Mouse (Mus musculus): Measurements from ENCODE around the gene Vps29. TPM values are rescaled to one million over a fixed set of nuclear protein-coding genes. Genes with fewer than 3 reads are reported as not detected.

Gene Vps29
- polyA plus RNA-seq, 1 experiment: 111 TPM

DNA sequence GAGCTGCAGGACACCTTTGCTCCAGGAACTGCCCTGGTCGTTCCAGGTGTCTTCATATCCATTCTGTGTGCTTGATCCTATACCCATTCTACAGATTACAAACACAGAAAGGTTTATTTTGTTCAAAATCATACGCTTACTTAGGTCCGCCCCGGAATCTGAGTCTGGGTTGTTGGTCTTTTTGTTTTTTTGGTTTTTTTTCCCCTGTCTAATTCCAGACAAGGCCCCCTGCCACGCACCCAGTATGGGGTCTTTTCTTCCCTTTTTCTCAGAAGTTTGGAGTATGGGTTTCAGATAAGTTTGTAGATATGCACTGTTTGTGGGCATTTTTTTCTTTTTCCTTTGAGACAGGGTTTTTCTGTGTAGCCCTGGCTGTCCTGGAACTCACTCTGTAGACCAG lies 18.7 kb downstream of the Vps29 start:
- no peaks in the 10 kb centered on the region for H3K4me1 ChIP-seq (ENCODE audit: control insufficient read depth, insufficient read depth, insufficient read length, low read length)
- H3K27ac ChIP-seq (replicated peaks; ENCODE audit: low read depth, low read length): no peak overlapping the region
- H3K4me3 ChIP-seq (ENCODE audit: insufficient read depth, low read depth, low read length): peak overlapping the region; percentile 79

DNA sequence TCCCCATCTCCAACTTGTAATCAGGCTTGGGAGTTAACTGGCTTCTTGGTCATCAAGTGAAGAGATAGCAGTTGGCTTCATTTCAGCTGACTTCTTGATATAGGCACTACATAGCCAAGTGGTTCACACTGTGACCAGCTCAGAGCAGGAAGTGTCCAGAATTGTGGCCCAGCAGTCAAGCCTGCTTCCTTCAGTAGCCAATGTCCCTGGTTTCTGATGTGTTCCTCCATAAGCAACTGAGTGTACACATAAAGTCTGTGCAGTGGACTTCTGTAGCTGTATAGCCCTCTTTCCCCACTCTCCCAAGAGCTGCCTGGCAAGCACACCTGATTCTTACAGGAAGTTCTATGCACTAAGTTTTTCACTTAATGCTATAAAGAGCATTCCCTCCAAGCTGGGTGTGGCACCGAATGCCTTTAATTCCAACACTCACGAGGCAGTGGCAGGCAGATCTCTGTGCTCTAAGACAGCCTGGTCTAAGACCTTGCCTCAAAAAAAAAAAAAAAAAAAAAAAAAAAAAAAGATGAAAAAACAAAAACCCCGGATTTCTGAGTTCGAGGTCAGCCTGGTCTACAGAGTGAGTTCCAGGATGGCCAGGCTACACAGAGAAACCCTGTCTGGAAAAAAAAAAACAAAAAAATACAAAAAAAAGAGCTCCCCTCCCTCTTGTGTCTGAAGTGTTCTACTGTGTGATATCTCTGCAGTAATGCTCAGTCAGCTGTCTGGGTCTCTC lies 23.1 kb downstream of the Vps29 start:
- H3K27ac ChIP-seq (replicated peaks; ENCODE audit: low read depth, low read length): no peak overlapping the region
- H3K4me3 ChIP-seq (ENCODE audit: insufficient read depth, low read depth, low read length): no peak overlapping the region
- no peaks in the 10 kb centered on the region for H3K4me1 ChIP-seq (ENCODE audit: control insufficient read depth, insufficient read depth, insufficient read length, low read length)

DNA sequence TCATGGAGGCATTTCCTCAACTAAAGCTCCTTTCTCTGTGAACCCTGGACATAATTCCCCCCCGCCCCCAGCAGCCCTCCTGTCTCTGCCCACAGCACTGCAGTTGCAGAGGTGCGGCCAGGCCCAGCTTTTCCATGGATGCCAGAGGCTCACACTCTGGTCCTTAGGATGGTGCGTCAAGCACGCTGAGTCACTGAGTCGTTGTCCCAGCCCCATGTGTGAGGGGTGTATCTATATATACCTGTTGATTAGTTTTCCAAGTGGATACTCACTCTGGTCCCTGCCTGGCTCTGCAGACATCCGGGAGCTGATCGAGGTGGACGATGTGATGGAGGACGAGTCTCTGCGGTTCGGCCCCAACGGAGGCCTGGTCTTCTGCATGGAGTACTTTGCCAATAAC lies 24.0 kb downstream of the Vps29 start:
- Histone ChIP-seq H3K4me1 (ENCODE audit: control insufficient read depth, insufficient read depth, insufficient read length, low read length) (no peaks in the 10 kb centered on the region), H3K27ac (replicated peaks; ENCODE audit: low read depth, low read length) (no peak overlapping the region), H3K4me3 (ENCODE audit: insufficient read depth, low read depth, low read length) (no peak overlapping the region)

DNA sequence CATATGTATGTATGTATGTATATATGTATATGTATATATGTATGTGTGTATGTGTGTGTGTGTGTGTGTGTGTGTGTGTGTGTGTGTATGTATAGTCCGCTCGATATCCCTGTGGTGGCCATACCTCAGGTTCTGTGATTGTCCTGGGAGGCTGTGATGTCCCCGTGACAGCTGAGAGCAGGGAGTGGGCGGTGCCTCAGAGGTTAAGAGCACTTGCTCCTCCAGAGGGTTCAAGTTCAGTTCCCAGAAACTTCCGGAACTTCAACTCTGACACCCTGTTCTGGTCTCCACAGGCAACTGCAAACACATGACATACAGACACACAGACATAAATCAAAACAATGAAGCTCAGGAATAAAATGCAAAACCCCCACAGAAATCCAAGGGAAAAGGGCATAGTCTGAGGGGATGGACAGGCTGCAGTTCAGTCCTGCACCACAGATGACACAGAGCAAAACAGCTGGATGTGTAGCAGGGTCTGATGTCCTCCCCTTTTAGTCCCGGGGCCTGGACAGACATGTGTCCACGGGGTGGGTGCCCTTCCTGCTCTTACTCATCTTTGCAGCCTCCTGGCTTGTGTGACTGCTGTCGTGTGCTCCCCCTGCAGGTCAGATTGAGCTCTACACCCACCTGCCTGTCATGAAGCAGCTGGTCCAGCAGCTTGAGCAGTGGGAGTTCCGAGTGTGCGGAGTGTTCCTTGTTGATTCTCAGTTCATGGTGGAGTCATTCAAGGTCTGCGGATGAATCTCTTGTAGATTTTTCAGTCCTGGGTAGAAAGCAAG lies 25.4 kb downstream of the Vps29 start:
- no peaks in the 10 kb centered on the region for H3K4me1 ChIP-seq (ENCODE audit: control insufficient read depth, insufficient read depth, insufficient read length, low read length)
- no peak overlapping the region for H3K4me3 ChIP-seq (ENCODE audit: insufficient read depth, low read depth, low read length)
- no peak overlapping the region for H3K27ac ChIP-seq (replicated peaks; ENCODE audit: low read depth, low read length)

DNA sequence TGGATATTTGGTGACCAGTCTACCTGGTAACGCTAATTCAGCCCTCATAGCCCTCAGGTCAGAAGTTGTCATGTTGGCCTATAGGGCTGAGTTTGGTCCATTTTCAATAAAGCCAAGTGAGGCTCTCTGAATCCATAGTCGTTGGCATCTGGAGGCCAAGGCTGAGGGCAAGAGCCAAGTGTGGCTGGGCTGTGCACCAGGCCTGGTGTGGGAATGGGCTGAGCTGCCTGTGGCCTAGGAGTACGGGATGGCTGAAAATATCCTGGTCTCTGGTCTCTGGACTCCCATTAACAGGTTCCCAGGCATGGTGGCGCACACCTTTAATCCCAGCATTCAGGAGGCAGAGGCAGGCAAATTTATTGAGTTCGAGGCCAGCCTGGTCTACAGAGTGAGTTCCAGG lies 35.8 kb downstream of the Vps29 start:
- no peak overlapping the region for H3K27ac ChIP-seq (replicated peaks; ENCODE audit: low read depth, low read length)
- H3K4me1 ChIP-seq (ENCODE audit: control insufficient read depth, insufficient read depth, insufficient read length, low read length): peaks cover 7% of the 10 kb centered on the region; the same call in 1 of the 2 replicates
- no peak overlapping the region for H3K4me3 ChIP-seq (ENCODE audit: insufficient read depth, low read depth, low read length)

DNA sequence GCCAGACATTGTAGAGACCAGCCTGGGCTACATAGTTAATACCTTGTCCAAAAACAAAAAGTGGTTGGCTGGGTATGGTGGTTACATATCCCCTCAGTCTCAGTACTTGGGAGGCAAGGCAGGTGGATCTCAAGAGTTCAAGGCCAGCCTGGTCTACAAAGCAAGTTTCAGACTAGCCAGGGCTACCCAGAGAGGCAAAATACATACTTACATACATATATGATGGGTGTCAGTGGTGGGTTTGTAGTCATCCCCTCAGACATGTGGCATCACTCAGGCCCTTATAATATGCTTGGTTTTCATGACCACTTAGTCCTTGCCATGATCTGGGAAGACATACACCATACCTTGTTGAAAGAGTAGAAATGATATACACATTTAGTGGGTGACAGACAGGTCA lies 36.5 kb downstream of the Vps29 start:
- Histone ChIP-seq H3K4me1 (ENCODE audit: control insufficient read depth, insufficient read depth, insufficient read length, low read length) (peaks cover 7% of the 10 kb centered on the region; the same call in 1 of the 2 replicates), H3K4me3 (ENCODE audit: insufficient read depth, low read depth, low read length) (no peak overlapping the region), H3K27ac (replicated peaks; ENCODE audit: low read depth, low read length) (no peak overlapping the region)

DNA sequence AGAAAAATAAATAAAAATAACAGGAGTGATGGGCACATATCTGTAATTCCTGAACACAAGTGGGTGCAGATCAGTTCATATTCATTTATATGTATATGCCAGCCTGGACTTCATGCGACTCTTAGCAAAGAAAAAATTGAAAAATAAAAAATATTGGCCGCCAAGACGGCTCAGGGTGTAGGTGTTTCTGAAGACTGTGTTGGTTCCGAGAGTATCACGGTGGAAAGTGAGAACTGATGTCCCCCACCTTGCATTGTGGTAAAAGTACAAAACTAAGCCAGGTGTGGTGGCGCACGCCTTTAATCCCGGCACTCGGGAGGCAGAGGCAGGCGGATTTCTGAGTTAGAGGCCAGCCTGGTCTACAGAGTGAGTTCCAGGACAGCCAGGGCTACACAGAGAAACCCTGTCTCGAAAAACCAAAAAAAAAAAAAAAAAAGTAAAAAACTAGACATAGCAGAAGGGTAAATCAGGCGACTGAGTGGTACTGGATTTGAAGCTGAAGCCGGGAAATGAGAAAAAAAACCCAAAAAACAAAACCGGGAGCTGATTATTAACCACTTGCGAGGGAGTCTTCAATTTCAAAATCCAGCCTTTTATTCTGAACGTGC lies 37.1 kb downstream of the Vps29 start:
- no peak overlapping the region for H3K4me3 ChIP-seq (ENCODE audit: insufficient read depth, low read depth, low read length)
- peaks cover 7% of the 10 kb centered on the region; the same call in 1 of the 2 replicates for H3K4me1 ChIP-seq (ENCODE audit: control insufficient read depth, insufficient read depth, insufficient read length, low read length)
- H3K27ac ChIP-seq (replicated peaks; ENCODE audit: low read depth, low read length): no peak overlapping the region

DNA sequence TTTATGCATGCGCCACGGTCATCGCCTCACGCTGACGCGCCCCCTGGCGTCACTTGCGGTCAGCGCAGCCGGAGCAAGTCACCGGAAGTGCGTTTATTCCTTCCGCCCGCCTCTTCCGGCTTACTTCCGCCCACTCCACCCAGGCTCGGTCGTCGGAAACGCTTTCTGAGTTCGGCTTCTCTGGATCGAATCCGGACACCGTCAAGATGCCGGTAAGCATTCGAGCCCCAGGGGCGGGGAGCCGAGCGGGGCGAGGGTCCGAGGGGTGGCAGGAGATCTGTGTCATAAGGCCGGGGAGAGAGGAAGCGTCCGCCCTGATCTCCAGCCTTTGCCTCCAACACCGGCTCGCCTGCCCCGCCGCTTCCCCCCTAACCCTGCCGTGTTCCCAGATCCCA lies 37.6 kb downstream of the Vps29 start, which contains the start of gene Arpc3:
Gene Arpc3, plus strand, starts transcription at position 93 of the 395 bp plus-strand sequence.
- peak within 1 kb of the TSS; percentile 85 for H3K4me3 ChIP-seq (ENCODE audit: insufficient read depth, low read depth, low read length)
- H3K4me1 ChIP-seq (ENCODE audit: control insufficient read depth, insufficient read depth, insufficient read length, low read length): peaks cover 7% of the 10 kb centered on the region; the same call in 1 of the 2 replicates
- H3K27ac ChIP-seq (replicated peaks; ENCODE audit: low read depth, low read length): peak within 1 kb of the TSS; percentile 89

DNA sequence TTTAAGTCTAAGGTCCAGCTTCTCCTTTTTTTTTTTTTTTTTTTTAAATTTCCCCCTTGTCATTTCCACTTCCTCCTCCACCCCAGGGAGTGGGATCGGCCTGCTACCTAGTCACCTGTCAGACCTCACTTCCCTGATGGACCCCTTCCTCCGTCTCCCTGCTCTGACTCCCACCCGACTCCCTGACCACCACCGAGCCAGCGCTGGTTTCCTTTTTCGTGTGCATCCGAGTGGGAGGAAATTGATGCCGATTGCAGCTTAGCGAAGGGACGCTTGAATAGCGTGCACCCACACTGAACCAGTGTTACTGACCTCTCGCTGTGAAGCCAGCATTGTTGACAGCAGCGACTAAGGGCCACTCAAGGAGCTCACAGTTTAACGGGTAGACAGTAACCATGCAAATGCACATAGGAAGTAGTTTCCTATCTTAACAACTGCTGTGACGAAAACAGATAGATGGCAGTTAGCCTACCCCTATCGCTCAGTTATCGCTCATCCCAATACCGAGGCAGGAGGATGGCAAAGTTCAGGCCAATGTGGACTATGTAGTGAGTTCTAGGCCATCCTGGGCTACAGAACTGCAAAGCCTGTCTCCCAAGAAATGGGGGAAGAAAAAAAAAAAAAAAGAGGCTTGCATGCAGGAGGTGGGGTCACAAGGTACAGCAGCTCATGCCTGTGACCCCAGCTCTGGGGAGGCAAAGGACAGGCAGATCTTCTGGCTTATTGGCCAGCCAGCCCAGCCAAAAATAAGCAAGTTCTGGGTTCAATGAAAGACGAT lies 38.2 kb downstream of the Vps29 start:
- H3K4me3 ChIP-seq (ENCODE audit: insufficient read depth, low read depth, low read length): peak overlapping the region; percentile 85
- peak overlapping the region; percentile 89 for H3K27ac ChIP-seq (replicated peaks; ENCODE audit: low read depth, low read length)
- peaks cover 7% of the 10 kb centered on the region; the same call in 1 of the 2 replicates for H3K4me1 ChIP-seq (ENCODE audit: control insufficient read depth, insufficient read depth, insufficient read length, low read length)

DNA sequence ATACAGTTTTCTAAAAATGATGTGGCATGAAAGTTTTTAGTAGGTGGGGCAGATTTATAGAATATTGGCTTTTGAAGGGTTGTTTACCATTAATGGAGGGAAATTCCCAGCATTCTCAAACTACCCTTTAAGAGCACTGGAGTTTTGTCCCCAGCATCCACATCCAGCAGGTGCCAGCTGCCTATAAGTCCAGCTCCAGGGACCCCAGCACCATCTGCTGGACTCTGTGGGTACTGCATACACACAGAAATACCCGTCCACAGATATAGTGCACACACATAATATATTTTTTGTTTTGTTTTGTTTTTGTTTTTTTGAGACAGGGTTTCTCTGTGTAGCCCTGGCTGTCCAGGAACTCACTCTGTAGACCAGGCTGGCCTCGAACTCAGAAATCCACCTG lies 39.7 kb downstream of the Vps29 start:
- Histone ChIP-seq H3K4me1 (ENCODE audit: control insufficient read depth, insufficient read depth, insufficient read length, low read length) (peaks cover 11% of the 10 kb centered on the region; the same call in 1 of the 2 replicates), H3K4me3 (ENCODE audit: insufficient read depth, low read depth, low read length) (no peak overlapping the region), H3K27ac (replicated peaks; ENCODE audit: low read depth, low read length) (no peak overlapping the region)

DNA sequence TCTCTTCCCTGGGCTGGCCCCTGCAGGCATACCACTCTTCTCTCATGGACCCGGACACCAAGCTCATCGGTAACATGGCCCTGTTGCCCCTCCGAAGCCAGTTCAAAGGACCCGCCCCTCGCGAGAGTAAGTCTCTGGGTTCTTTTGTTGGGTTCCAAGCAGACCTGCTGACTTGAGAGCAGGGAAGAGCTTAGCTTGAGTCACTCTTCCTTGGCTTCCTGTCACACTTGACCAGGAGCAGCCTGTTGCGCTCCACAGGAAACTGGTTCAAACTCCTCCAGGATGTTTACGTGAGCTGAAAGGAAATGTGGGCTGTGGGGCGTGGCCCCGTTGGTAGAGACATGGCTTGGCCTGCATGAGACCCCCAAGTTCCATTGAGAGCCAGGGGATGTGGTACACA lies 42.6 kb downstream of the Vps29 start:
- H3K4me1 ChIP-seq (ENCODE audit: control insufficient read depth, insufficient read depth, insufficient read length, low read length): peaks cover 18% of the 10 kb centered on the region
- H3K4me3 ChIP-seq (ENCODE audit: insufficient read depth, low read depth, low read length): peak overlapping the region; percentile 56
- H3K27ac ChIP-seq (replicated peaks; ENCODE audit: low read depth, low read length): peak overlapping the region; percentile 96

DNA sequence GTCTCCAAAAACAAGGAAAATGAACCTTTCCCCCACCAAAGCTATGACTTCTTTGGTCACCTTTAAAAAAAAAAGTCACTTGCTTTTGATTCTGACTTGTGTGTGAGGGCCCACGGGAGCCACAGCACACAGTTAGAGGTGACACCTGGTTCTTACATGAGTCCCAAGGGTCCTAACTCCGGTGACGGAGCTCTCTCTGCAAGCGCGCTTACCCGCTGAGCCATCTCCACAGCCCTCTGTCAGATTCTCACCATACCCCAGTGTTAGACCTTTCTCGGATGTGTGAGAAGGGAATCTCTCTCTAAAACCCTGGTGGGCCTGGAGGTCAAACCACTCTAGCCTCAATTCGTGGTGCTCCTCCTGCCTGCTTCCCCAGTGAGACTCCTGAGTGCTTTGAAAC lies 43.3 kb downstream of the Vps29 start:
- Histone ChIP-seq H3K4me3 (ENCODE audit: insufficient read depth, low read depth, low read length) (peak overlapping the region; percentile 14), H3K27ac (replicated peaks; ENCODE audit: low read depth, low read length) (peak overlapping the region; percentile 96), H3K4me1 (ENCODE audit: control insufficient read depth, insufficient read depth, insufficient read length, low read length) (peaks cover 18% of the 10 kb centered on the region)

DNA sequence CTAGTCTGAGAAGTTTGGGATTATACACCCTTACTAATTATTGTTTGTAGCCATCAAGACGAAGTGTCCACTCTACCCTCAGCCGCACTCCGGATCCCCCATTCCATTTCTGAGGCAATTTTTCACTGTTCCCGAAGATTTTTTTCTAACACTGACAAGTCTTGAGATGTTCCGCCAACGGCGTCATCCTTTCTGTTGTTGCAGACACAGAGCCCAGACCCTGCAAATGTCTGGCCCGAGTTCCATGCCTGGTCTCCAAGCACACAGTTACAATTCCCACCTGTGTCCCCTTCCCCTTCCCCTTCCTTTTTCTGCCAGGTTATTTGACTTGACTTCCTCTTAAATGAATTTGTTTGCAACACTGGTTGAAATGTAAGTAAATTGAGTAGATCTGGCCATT lies 45.7 kb downstream of the Vps29 start:
- Histone ChIP-seq H3K4me1 (ENCODE audit: control insufficient read depth, insufficient read depth, insufficient read length, low read length) (peaks cover 12% of the 10 kb centered on the region), H3K4me3 (ENCODE audit: insufficient read depth, low read depth, low read length) (no peak overlapping the region), H3K27ac (replicated peaks; ENCODE audit: low read depth, low read length) (peak overlapping the region; percentile 72)

DNA sequence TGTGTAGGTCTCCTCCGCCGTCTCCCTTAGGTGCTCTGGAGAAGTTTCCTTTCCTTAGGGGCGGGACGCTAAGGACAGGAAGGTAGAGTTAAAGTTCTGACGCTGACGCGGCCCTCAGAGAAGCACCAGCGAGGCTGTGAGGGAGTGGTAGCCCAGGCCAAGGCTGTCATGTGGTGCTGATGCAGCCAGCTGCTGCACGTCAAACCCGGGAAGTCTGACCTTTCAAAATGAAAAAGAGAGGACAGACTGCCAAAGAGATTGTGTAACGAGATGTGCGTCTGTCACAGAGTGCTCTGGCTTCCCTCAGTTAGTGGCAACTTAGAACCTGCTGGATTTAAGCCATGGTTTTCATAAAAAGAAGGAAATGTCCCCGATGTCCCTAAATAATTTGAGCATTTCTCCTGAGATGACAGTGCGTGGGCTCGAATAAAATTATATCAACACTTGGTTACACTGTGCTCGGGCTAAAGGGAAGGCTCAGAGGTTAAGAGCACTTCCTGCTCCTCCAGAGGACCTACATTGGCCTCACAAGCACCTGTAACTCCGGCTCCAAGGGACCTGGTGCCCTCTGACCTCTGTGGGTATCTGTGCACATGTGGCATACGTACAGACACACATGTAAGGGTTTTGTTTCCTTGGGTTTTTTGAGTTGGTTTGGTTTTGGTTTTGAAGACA lies 46.6 kb downstream of the Vps29 start:
- Histone ChIP-seq H3K27ac (replicated peaks; ENCODE audit: low read depth, low read length) (peak overlapping the region; percentile 72), H3K4me3 (ENCODE audit: insufficient read depth, low read depth, low read length) (no peak overlapping the region)

More for the DNA sequence above, 46.6 kb downstream of the Vps29 start:
- H3K4me1 ChIP-seq (ENCODE audit: control insufficient read depth, insufficient read depth, insufficient read length, low read length): peaks cover 11% of the 10 kb centered on the region

All from brown adipose tissue, adult 24 weeks (tissue).